Mouse (Mus musculus) stomach, embryonic 16.5 days (tissue): ENCODE measurements around the gene Krt10. TPM values are rescaled to one million over a fixed set of nuclear protein-coding genes. Genes with fewer than 3 reads are reported as not detected.

Source experiments
- ATAC-seq: fragments of 200-750 bp; cut with Nextera tagmentation; 2 replicates; pipeline ENCODE4 v1.8.0; 2017; ENCODE audit warnings: moderate number of reproducible peaks, moderate TSS enrichment; ENCODE audit not compliant: insufficient read depth, low FRiP score
- H3K27ac ChIP-seq: fragments of 300-500 bp; sonication (generic); 2 replicates; pipeline ENCODE4 v1.5.1; 2014; ENCODE audit warnings: low read length
- H3K27me3 ChIP-seq: fragments of 300-500 bp; sonication (generic); 2 replicates; pipeline ENCODE4 v1.6.1; 2014; ENCODE audit warnings: low read length, control low read depth, mixed read lengths; ENCODE audit not compliant: control insufficient read depth, insufficient read depth
- H3K36me3 ChIP-seq: fragments of 300-500 bp; sonication (generic); 2 replicates; pipeline ENCODE4 v1.6.1; 2014; ENCODE audit warnings: low read length; ENCODE audit not compliant: control insufficient read depth, insufficient read depth
- H3K4me1 ChIP-seq: fragments of 300-500 bp; sonication (generic); 2 replicates; pipeline ENCODE4 v1.6.1; 2014; ENCODE audit warnings: low read length, control low read depth, mixed read lengths; ENCODE audit not compliant: control insufficient read depth, insufficient read depth
- H3K4me2 ChIP-seq: fragments of 300-500 bp; sonication (generic); 2 replicates; pipeline ENCODE4 v1.6.1; 2014; ENCODE audit warnings: low read depth, low read length, mixed read lengths
- H3K4me3 ChIP-seq: fragments of 300-500 bp; sonication (generic); replicated peaks from 2 replicates; pipeline ENCODE4 v1.5.1; 2014; ENCODE audit warnings: mild to moderate bottlenecking, low read length
- H3K9ac ChIP-seq: fragments of 300-500 bp; sonication (generic); 2 replicates; pipeline ENCODE4 v1.6.1; 2014; ENCODE audit warnings: low read length
- H3K9me3 ChIP-seq: fragments of 300-500 bp; sonication (generic); replicated peaks from 2 replicates; pipeline ENCODE4 v1.6.1; 2016; ENCODE audit warnings: low read length, control low read depth; ENCODE audit not compliant: control insufficient read depth
- WGBS: fragments of 180-500 bp; shearing (Covaris S2); extraction: QIAGEN DNeasy Blood & Tissue Kit; methylation state at CpG from one replicate; pipeline ENCODE4 v1.1.7; 2014; 5-methylcytosine and 5-hydroxymethylcytosine counted together
- polyA plus RNA-seq: library from polyadenylated mRNA; unstranded; fragments of >200 nt; fragmentation: Nextera tagmentation; extraction: Ambion mirVana; gene quantifications from 2 replicates; pipeline ENCODE4 v1.2.1, GENCODE M21; 2015

Gene Krt10
- 22.3 and 24.1 TPM in 2 replicates for polyA plus RNA-seq

DNA sequence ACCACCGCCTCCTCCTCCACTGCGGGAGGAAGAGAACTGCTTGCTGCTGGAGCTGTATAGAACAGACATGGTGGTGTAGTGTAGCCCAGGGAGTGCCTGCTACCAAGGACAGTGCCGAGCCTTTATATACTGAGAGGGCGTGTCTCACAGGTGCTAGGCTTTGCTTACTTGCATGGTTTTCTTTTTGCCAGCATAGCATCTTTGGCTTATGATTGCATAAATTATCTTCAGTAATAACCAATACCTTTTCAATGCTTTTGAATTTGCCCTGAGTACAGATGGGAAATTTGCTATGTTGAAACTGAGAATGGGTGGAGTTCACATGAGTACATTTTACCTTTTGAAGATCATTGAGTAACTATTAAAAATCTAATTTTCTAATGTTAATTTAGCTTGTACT, at the start of gene Krt10:
Gene Krt10, minus strand, starts transcription at position 101 of the 400 bp plus-strand sequence.
- Histone ChIP-seq H3K4me2 (no peak within 1 kb of the TSS), H3K9ac (no peak within 1 kb of the TSS), H3K27ac (no peak within 1 kb of the TSS), H3K36me3 (no peaks in the 10 kb centered on the region), H3K4me3 (no peak within 1 kb of the TSS), H3K27me3 (no peaks in the 10 kb centered on the region), H3K4me1 (peaks cover 2% of the 10 kb centered on the region; the same call in 1 of the 2 replicates), H3K9me3 (no peaks in the 10 kb centered on the region)
- WGBS: 73% methylated on average over 4 of the region's 4 CpGs
- no peak for ATAC-seq

- Histone ChIP-seq H3K9ac (no peak within 1 kb of the TSS), H3K4me1 (no peaks in the 10 kb centered on the region; the same call in 1 of the 2 replicates), H3K4me2 (no peak within 1 kb of the TSS), H3K27ac (no peak within 1 kb of the TSS), H3K36me3 (no peaks in the 10 kb centered on the region), H3K4me3 (no peak within 1 kb of the TSS; the same call in 1 of the 2 replicates), H3K27me3 (no peaks in the 10 kb centered on the region), H3K9me3 (no peaks in the 10 kb centered on the region)
- no peak for ATAC-seq
- 20% methylated on average over 10 of the region's 10 CpGs for WGBS
Measured at GRCm38 (mm10) chr11:99437972-99438371, 48.8 kb upstream of the Krt10 start, which contains the start of gene Krt20. Krt20 (minus strand) TSS chr11:99438150.

DNA sequence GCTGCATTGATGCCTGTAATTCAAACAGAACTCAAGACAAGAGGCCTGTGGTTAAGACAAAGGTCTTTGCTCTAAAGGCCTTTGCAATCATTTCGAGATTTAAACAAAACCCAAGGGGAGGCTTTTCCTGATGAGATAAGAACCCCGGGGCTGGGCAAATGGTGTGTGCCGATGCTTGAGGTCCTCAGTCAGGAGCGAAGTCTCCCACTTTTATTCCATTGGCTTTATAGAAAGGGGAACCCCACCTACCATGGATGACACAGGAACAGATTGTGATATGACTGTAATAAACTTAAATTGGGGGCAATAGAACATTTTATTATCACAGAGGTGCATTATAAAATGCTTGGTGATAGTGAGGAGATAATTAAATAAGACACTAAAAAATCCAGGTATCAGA, 47.5 kb upstream of the Krt10 start:
- Histone ChIP-seq H3K9me3 (no peaks in the 10 kb centered on the region), H3K4me2 (no peak overlapping the region), H3K27ac (no peak overlapping the region), H3K4me3 (no peak overlapping the region), H3K4me1 (no peaks in the 10 kb centered on the region; the same call in 1 of the 2 replicates), H3K36me3 (no peaks in the 10 kb centered on the region), H3K27me3 (no peaks in the 10 kb centered on the region), H3K9ac (no peak overlapping the region)
- ATAC-seq: no peak
- 58% methylated on average over 4 of the region's 4 CpGs for WGBS

GRCm38 (mm10) chr11:99430670-99431069, 41.5 kb upstream of the Krt10 start:
- Histone ChIP-seq H3K27ac (no peak overlapping the region), H3K4me3 (no peak overlapping the region), H3K27me3 (no peaks in the 10 kb centered on the region), H3K4me1 (no peaks in the 10 kb centered on the region), H3K9me3 (no peaks in the 10 kb centered on the region), H3K9ac (no peak overlapping the region), H3K36me3 (no peaks in the 10 kb centered on the region), H3K4me2 (no peak overlapping the region)
- WGBS: 49% methylated on average over 12 of the region's 12 CpGs
- ATAC-seq: no peak

DNA sequence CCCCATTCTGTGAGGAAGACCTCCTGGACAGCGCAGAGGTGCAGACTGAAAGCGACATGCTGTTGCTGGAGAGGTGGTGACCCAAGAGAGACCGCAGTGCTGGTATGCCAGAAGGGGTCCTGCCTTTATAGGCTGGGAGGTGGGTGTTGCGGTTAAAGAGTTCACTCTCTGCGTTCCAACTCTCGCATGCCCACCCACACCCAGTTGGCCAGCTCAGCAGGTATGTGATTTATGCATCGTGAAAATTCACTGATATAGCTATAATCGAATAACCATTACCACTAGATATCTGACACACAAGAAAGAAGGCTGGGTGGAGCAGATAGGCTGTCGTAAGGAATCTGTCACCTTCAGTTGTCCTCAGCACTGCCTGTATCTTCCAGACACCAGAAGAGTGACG, 33.0 kb upstream of the Krt10 start, which contains the start of gene Krt12:
Gene Krt12, minus strand, starts transcription at position 101 of the 400 bp plus-strand sequence.
- H3K36me3 ChIP-seq: no peaks in the 10 kb centered on the region
- H3K9ac ChIP-seq: no peak within 1 kb of the TSS
- H3K4me2 ChIP-seq: no peak within 1 kb of the TSS
- WGBS: 80% methylated on average over 10 of the region's 10 CpGs
- H3K9me3 ChIP-seq: no peaks in the 10 kb centered on the region
- peaks cover 4% of the 10 kb centered on the region; the same call in 1 of the 2 replicates for H3K4me1 ChIP-seq
- H3K27ac ChIP-seq: no peak within 1 kb of the TSS
- ATAC-seq: no peak
- H3K4me3 ChIP-seq: no peak within 1 kb of the TSS
- no peaks in the 10 kb centered on the region for H3K27me3 ChIP-seq

GRCm38 (mm10) chr11:99420586-99420985, 31.4 kb upstream of the Krt10 start:
- Histone ChIP-seq H3K4me2 (peak overlapping the region; percentile 26), H3K27ac (no peak overlapping the region), H3K4me1 (peaks cover 4% of the 10 kb centered on the region; the same call in 1 of the 2 replicates), H3K9ac (no peak overlapping the region), H3K4me3 (no peak overlapping the region), H3K36me3 (no peaks in the 10 kb centered on the region), H3K27me3 (no peaks in the 10 kb centered on the region), H3K9me3 (no peaks in the 10 kb centered on the region)
- 31% methylated on average over 10 of the region's 10 CpGs for WGBS
- no peak for ATAC-seq

DNA sequence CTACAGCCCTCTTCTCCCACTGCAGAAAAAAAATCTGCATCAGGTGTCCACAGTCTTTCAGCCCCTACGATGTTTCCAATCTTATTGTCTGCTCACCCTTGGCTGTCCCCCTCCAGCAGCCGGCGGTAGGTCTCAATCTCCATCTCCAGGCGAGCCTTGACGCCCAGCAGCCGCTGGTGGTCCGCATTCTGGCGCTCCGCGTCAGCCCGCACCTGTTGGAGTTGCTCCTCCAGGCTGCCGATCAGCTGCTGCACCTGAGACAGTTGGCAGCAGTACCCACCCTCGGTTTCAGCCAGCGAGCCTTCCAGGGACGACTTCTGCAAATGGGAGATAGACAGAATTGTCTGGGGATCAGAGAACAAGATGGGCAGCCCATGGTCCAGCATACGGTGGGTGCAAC, 28.7 kb upstream of the Krt10 start:
- ATAC-seq: no peak
- 64% methylated on average over 16 of the region's 16 CpGs for WGBS

DNA sequence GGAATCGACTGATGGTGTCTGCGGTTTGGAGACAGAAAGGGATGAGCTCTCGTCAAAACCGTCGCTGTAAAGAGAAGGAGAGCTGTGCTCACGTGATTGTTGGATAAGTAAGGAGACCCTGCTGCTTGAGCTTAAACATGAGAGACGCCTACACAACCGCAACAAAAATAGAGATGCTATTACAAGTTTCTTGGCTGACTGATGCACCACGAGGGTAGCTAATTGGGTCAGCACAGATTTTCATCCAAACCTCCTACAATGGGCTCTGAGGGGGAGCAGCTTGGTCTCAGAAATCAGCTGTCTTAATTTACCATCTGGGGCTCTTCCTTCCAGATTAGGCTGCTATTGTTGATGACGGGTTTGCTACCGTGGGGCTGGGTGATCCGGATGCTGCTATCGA, 27.7 kb upstream of the Krt10 start:
- ATAC-seq: no peak
- 87% methylated on average over 13 of the region's 13 CpGs for WGBS
- H3K4me2 ChIP-seq: no peak overlapping the region
- H3K9me3 ChIP-seq: no peaks in the 10 kb centered on the region
- H3K9ac ChIP-seq: no peak overlapping the region
- no peaks in the 10 kb centered on the region for H3K36me3 ChIP-seq
- peaks cover 4% of the 10 kb centered on the region; the same call in 1 of the 2 replicates for H3K4me1 ChIP-seq
- no peak overlapping the region for H3K4me3 ChIP-seq
- H3K27me3 ChIP-seq: no peaks in the 10 kb centered on the region
- H3K27ac ChIP-seq: no peak overlapping the region

More for the DNA sequence above, 28.7 kb upstream of the Krt10 start:
- Histone ChIP-seq H3K36me3 (no peaks in the 10 kb centered on the region), H3K9ac (no peak overlapping the region), H3K27me3 (no peaks in the 10 kb centered on the region), H3K4me1 (peaks cover 4% of the 10 kb centered on the region; the same call in 1 of the 2 replicates), H3K4me2 (no peak overlapping the region), H3K27ac (no peak overlapping the region), H3K9me3 (no peaks in the 10 kb centered on the region), H3K4me3 (no peak overlapping the region)

GRCm38 (mm10) chr11:99414463-99415147, 25.4 kb upstream of the Krt10 start:
- Histone ChIP-seq H3K27ac (no peak overlapping the region), H3K4me2 (no peak overlapping the region), H3K4me3 (no peak overlapping the region), H3K9me3 (no peaks in the 10 kb centered on the region), H3K27me3 (no peaks in the 10 kb centered on the region), H3K9ac (no peak overlapping the region), H3K36me3 (no peaks in the 10 kb centered on the region), H3K4me1 (no peaks in the 10 kb centered on the region)
- 89% methylated on average over 13 of the region's 13 CpGs for WGBS
- ATAC-seq: no peak
